Mouse (Mus musculus): ENCODE measurements at regions not wholly inside any gene's neighbourhood (a gene's known extent, or its start where the extent isn't known, plus 50 kb on each side); places are given as distances from the start of the nearest gene placed in this dataset.

DNA sequence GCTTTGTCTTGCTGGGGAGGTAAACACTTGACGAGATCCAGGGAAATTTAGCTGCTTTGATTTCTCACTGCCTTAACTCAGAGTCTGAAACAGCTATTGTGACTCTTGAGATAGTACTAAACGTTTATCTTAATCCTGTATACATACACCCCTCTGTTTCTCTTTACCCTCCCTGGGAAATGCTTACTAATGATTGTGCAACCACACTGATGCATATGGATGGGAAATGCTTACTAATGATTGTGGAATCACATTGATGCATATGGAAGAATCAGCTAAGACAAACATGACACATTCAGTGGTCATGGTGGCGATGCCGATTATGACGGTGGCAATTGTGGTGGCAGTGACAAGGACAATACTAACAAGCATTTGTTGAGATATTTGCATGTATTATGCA lies 58.9 kb upstream of the Sesn3 start:
- DNase-seq (ENCODE audit: low read depth), result no peak

DNA sequence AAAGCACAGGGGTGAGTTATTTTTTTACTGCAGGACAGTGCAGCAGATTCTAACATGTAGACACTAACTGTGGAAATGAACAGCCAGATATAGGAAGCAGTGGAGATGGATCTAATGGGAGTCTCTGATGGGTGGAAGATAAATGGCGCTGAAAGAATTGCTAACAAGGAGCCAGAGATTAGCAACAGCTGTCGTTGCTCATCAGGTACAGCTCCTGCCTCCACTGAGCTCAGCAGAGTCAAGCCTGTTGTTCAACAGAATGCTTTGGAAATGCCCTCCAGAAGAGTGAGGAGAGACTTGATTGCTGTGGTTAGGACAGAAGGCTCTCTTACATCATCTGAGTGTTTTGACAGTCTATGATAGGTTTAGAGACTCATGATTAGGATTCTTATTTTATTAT lies 51.9 kb upstream of the Sesn3 start:
- DNase-seq (ENCODE audit: low read depth), result no peak

Measured in fibroblast of lung, adult 2 months (primary cell).